Mouse (Mus musculus) intestine, embryonic 16.5 days (tissue): ENCODE data around the gene Sh3pxd2b. TPM values are rescaled to one million over a fixed set of nuclear protein-coding genes. Genes with fewer than 3 reads are reported as not detected.

Experiments
- ATAC-seq: fragments of 200-750 bp; cut with Nextera tagmentation; 2 replicates; pipeline ENCODE4 v1.8.0; 2017; ENCODE audit warnings: moderate TSS enrichment, moderate library complexity
- H3K27ac ChIP-seq: fragments of 300-500 bp; sonication (generic); 2 replicates; pipeline ENCODE4 v1.5.1; 2014; ENCODE audit warnings: mild to moderate bottlenecking, low read length
- H3K27me3 ChIP-seq: fragments of 300-500 bp; sonication (generic); replicated peaks from 2 replicates; pipeline ENCODE4 v1.6.1; 2014; ENCODE audit warnings: low read length, control low read depth, mixed read lengths; ENCODE audit not compliant: control insufficient read depth, insufficient read depth
- H3K36me3 ChIP-seq: fragments of 300-500 bp; sonication (generic); 2 replicates; pipeline ENCODE4 v1.6.1; 2014; ENCODE audit warnings: low read length, control low read depth; ENCODE audit not compliant: control insufficient read depth, insufficient read depth
- H3K4me1 ChIP-seq: fragments of 300-500 bp; sonication (generic); 2 replicates; pipeline ENCODE4 v1.6.1; 2014; ENCODE audit warnings: low read length, control low read depth, mixed read lengths; ENCODE audit not compliant: control insufficient read depth, insufficient read depth
- H3K4me2 ChIP-seq: fragments of 300-500 bp; sonication (generic); 2 replicates; pipeline ENCODE4 v1.6.1; 2014; ENCODE audit warnings: low read depth, low read length, control low read depth
- H3K4me3 ChIP-seq: fragments of 300-500 bp; sonication (generic); 2 replicates; pipeline ENCODE4 v1.5.1; 2014; ENCODE audit warnings: mild to moderate bottlenecking, low read length
- H3K9ac ChIP-seq: fragments of 300-500 bp; sonication (generic); 2 replicates; pipeline ENCODE4 v1.6.1; 2014; ENCODE audit warnings: low read depth, low read length
- H3K9me3 ChIP-seq: fragments of 300-500 bp; sonication (generic); 2 replicates; pipeline ENCODE4 v1.6.1; 2016; ENCODE audit warnings: low read length, control low read depth; ENCODE audit not compliant: control insufficient read depth
- WGBS: fragments of 180-500 bp; shearing (Covaris S2); extraction: QIAGEN DNeasy Blood & Tissue Kit; methylation state at CpG from one replicate; pipeline ENCODE4 v1.1.7; 2014; 5-methylcytosine and 5-hydroxymethylcytosine counted together
- polyA plus RNA-seq: library from polyadenylated mRNA; unstranded; fragments of >200 nt; fragmentation: Nextera tagmentation; extraction: Ambion mirVana; gene quantifications from 2 replicates; pipeline ENCODE4 v1.2.1, GENCODE M21; 2015

Gene Sh3pxd2b
- polyA plus RNA-seq, 1 experiment from 2014 or later: 9.6 TPM

- H3K4me2 ChIP-seq: no peak overlapping the region
- H3K4me3 ChIP-seq: no peak overlapping the region
- ATAC-seq: no peak
- H3K27ac ChIP-seq: no peak overlapping the region
- peaks cover 3% of the 10 kb centered on the region; the same call in 1 of the 2 replicates for H3K4me1 ChIP-seq
- no peaks in the 10 kb centered on the region for H3K27me3 ChIP-seq
- WGBS: 62% methylated on average over 8 of the region's 8 CpGs
- no peaks in the 10 kb centered on the region for H3K36me3 ChIP-seq
- no peak overlapping the region for H3K9ac ChIP-seq
- no peaks in the 10 kb centered on the region for H3K9me3 ChIP-seq
These were observed 105.8 kb downstream of the Sh3pxd2b start for GRCm38 (mm10) chr11:32453353-32453915.

GRCm38 (mm10) chr11:32454231-32454799 is 106.7 kb downstream of the Sh3pxd2b start:
- Histone ChIP-seq H3K4me3 (peak overlapping the region; percentile 95), H3K27me3 (no peaks in the 10 kb centered on the region), H3K4me2 (peak overlapping the region; percentile 97), H3K36me3 (no peaks in the 10 kb centered on the region), H3K27ac (peak overlapping the region; percentile 54), H3K4me1 (peaks cover 3% of the 10 kb centered on the region; the same call in 1 of the 2 replicates), H3K9me3 (no peaks in the 10 kb centered on the region), H3K9ac (peak overlapping the region; percentile 95)
- 4% methylated on average over 19 of the region's 19 CpGs for WGBS
- no peak for ATAC-seq

GRCm38 (mm10) chr11:32454800-32455506 is 107.3 kb downstream of the Sh3pxd2b start, which contains the start of gene Ubtd2:
TSS of gene Ubtd2 (plus strand) at chr11:32455370.
- WGBS: under 1% methylated on average over 83 of the region's 86 CpGs
- H3K4me2 ChIP-seq: peak within 1 kb of the TSS; percentile 97
- H3K4me1 ChIP-seq: peaks cover 3% of the 10 kb centered on the region; the same call in 1 of the 2 replicates
- no peaks in the 10 kb centered on the region for H3K27me3 ChIP-seq
- no peaks in the 10 kb centered on the region for H3K9me3 ChIP-seq
- peak within 1 kb of the TSS; percentile 95 for H3K9ac ChIP-seq
- H3K36me3 ChIP-seq: no peaks in the 10 kb centered on the region
- H3K4me3 ChIP-seq: peak within 1 kb of the TSS; percentile 95
- peak; percentile 98 for ATAC-seq
- H3K27ac ChIP-seq: peak within 1 kb of the TSS; percentile 96

DNA sequence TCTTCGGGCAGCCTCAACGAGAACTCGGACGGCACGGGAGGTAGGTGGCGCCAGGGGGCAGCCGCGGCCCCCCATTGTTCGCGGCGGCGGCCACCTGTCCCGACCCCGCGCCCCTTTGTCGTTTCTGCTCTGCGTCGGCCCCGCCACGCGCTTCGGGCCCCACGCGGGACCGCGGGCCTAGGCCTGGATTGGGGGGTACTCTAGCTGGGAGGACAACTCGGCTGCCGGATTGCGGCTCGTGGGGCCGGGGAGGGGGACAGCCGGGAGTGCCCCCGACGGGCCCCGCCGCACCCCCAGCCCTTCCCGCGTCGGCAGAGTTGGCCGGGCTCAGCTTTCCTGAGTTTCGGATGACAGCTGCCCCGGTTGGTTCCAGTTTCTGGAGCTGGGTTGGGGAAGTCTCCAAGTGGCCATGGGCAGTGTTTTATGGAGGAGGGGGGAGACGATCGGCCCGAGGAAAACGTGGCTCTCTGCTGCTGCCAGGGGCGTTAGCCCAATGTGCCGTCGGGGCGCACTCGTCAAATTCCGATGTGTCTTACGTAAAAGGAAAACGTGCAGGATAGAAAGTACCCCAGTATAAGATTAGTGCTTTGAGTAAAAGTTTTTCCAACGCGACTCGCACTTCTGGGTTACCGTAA is 108.0 kb downstream of the Sh3pxd2b start:
- Histone ChIP-seq H3K9ac (peak overlapping the region; percentile 95), H3K9me3 (no peaks in the 10 kb centered on the region), H3K27me3 (no peaks in the 10 kb centered on the region), H3K4me2 (peak overlapping the region; percentile 97), H3K36me3 (no peaks in the 10 kb centered on the region), H3K27ac (peak overlapping the region; percentile 96), H3K4me3 (peak overlapping the region; percentile 95), H3K4me1 (peaks cover 3% of the 10 kb centered on the region; the same call in 1 of the 2 replicates)
- under 1% methylated on average over 58 of the region's 58 CpGs for WGBS
- peak; percentile 32; the same call in 1 of the 2 replicates for ATAC-seq

- Histone ChIP-seq H3K27me3 (no peaks in the 10 kb centered on the region), H3K4me2 (peak overlapping the region; percentile 97), H3K4me1 (peaks cover 3% of the 10 kb centered on the region; the same call in 1 of the 2 replicates), H3K9ac (peak overlapping the region; percentile 95), H3K4me3 (peak overlapping the region; percentile 95), H3K36me3 (no peaks in the 10 kb centered on the region), H3K27ac (no peak overlapping the region), H3K9me3 (no peaks in the 10 kb centered on the region)
- no peak for ATAC-seq
- 19% methylated on average over 6 of the region's 6 CpGs for WGBS
These were observed 108.7 kb downstream of the Sh3pxd2b start for GRCm38 (mm10) chr11:32456356-32456755.

DNA sequence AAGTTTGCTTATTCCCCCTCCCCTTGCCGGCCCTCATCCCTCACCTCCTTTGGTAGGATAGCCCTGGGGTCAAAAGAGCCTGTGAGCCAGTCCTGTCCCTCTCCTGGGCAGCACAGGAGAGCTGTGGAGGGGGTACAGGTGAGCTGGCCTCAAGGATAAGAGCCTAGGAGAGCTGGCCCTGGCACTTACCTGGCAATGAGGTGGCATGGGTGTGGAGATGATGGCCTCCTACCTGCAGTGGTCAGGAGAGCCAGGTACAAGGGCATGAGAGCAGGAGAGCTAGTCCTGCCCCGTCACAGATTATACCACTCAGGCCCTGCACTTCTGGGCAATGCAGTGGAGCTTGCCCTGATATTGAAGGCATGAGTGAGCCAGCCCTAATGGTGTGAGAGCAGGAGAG is 116.7 kb downstream of the Sh3pxd2b start:
- no peaks in the 10 kb centered on the region; the same call in 1 of the 2 replicates for H3K4me1 ChIP-seq
- no peak for ATAC-seq
- no peak overlapping the region for H3K4me3 ChIP-seq
- no peak overlapping the region for H3K4me2 ChIP-seq
- no peak overlapping the region for H3K9ac ChIP-seq
- H3K27ac ChIP-seq: no peak overlapping the region
- no peaks in the 10 kb centered on the region for H3K27me3 ChIP-seq
- no peaks in the 10 kb centered on the region for H3K36me3 ChIP-seq
- no peaks in the 10 kb centered on the region for H3K9me3 ChIP-seq
- 67% methylated on average over 2 of the region's 2 CpGs for WGBS

DNA sequence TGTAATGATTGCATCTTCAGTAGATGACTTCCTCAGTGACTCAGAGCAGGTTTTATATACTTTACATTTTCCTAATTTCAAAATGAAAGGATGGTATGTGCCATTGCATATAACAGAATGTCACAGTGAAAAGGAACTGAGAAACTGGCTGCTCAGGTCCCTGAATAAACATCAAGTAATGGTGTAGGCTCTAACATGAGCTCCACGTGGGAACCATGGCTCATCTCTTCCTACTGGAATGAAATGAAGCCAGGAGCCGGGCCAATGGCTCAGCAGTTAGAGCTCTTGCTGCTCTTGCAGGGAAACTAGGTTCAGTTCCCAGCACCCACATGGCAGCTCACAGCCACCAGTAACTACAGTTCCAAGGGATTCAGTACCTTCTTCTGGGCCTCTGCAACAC is 124.3 kb downstream of the Sh3pxd2b start:
- Histone ChIP-seq H3K4me3 (no peak overlapping the region), H3K27ac (no peak overlapping the region)

GRCm38 (mm10) chr11:32474725-32475124 is 127.1 kb downstream of the Sh3pxd2b start:
- Histone ChIP-seq H3K36me3 (no peaks in the 10 kb centered on the region), H3K4me3 (no peak overlapping the region), H3K4me2 (no peak overlapping the region), H3K4me1 (no peaks in the 10 kb centered on the region), H3K9me3 (no peaks in the 10 kb centered on the region), H3K27ac (no peak overlapping the region), H3K27me3 (no peaks in the 10 kb centered on the region), H3K9ac (no peak overlapping the region)
- WGBS: 85% methylated on average over 3 of the region's 3 CpGs
- no peak for ATAC-seq

More for the DNA sequence above, 124.3 kb downstream of the Sh3pxd2b start:
- Histone ChIP-seq H3K9ac (no peak overlapping the region), H3K9me3 (no peaks in the 10 kb centered on the region), H3K4me2 (no peak overlapping the region), H3K27me3 (no peaks in the 10 kb centered on the region), H3K36me3 (no peaks in the 10 kb centered on the region), H3K4me1 (no peaks in the 10 kb centered on the region; the same call in 1 of the 2 replicates)
- 66% methylated on average over 2 of the region's 2 CpGs for WGBS
- no peak for ATAC-seq
